Mouse (Mus musculus): ENCODE data around the gene Slamf1. TPM values are rescaled to one million over a fixed set of nuclear protein-coding genes. Genes with fewer than 3 reads are reported as not detected.

Gene Slamf1
- total RNA-seq, 2 experiments from 2014 or later = 0.10 TPM

DNA sequence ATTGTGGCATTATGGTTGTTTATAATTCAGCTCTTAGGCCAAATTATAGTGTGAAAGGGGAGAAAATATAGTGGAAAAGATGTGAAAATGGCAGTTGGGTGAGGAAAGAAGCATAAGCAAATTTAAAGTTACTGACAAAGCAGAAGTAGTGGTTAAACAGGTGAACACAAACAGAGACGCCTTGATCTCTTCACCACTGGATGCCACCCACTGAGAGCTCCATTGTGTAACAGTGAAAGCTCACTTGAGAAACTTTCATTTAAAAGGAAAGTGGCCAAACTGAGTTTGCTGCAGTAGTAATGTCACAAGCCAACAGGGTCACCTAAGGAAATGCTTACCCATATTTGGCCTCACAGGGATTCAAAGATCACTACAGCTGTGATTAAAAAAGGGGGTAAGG lies 54.4 kb downstream of the Slamf1 start:
- no peak for TF ChIP-seq CTCF (conservative IDR thresholded peaks at IDR 0.05)
- no peak overlapping the region for H3K4me3 ChIP-seq
- no peak for DNase-seq (ENCODE audit: low spot score in 2 of 2)
- no peak overlapping the region for H3K27ac ChIP-seq

DNA sequence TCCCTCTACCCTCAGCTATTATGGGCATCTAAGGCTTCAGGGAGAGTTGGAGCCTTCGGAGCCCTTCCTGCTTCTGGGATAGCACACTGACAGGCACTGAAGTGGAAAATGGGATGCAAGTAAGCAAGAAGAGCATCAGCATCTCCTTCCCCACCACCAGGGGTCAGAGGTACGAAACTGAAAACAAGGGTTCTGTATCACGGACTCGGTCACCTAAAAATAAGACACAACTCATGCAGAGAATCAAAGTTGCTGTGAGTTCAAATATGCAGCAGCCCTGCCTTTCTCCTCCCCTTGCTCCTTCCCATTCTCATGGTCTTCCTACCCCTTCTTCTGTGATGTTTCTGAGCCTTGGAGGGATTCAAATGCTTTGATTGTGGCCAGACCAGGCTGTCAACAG lies 58.5 kb downstream of the Slamf1 start:
- no peak for DNase-seq (ENCODE audit: low spot score in 2 of 2)
- H3K27ac ChIP-seq = no peak overlapping the region
- H3K4me3 ChIP-seq = no peak overlapping the region
- peak; percentile 35 for TF ChIP-seq CTCF (conservative IDR thresholded peaks at IDR 0.05)

- DNase-seq (ENCODE audit: low spot score in 2 of 2) = peak in 1 of 2 experiments; percentile 25
- H3K27ac ChIP-seq = no peak overlapping the region
- H3K4me3 ChIP-seq = no peak overlapping the region
- TF ChIP-seq CTCF (conservative IDR thresholded peaks at IDR 0.05) = peak; percentile 84
Observed at GRCm38 (mm10) chr1:171826164-171826563, 59.2 kb downstream of the Slamf1 start.

DNA sequence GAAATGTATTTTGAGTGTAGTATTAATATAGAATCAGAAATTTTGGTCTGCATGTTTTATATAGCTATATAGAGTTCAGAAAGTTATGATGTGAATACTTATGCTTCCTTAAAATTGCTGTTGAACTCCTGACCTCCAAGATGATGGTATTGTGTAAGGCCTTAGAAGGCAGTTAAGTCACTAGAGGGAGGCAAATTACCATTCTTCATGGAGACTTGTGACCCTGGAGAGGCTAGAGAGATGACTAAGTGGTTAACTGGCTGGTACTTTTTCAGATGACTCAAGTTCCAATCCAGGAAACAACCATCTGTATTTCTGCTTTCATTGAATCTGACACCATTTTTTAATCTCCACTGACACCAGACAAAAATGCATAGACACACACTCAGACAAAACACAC lies 60.7 kb downstream of the Slamf1 start:
- Histone ChIP-seq H3K4me3 (no peak overlapping the region), H3K27ac (no peak overlapping the region)
- no peak for TF ChIP-seq CTCF (conservative IDR thresholded peaks at IDR 0.05)
- no peak for DNase-seq (ENCODE audit: low spot score in 2 of 2)

- no peak for DNase-seq (ENCODE audit: low spot score in 2 of 2)
- 0 out of 2 replicates have a peak within 1 kb of the TSS, but pooled peaks have one; percentile 3 for H3K27ac ChIP-seq
- no peak within 1 kb of the TSS for H3K4me3 ChIP-seq
- TF ChIP-seq CTCF (conservative IDR thresholded peaks at IDR 0.05) = no peak
Observed at GRCm38 (mm10) chr1:171839488-171839887, 72.6 kb downstream of the Slamf1 start, which contains the start of gene Cd84. Gene Cd84, plus strand, starts transcription at chr1:171839697.

DNA sequence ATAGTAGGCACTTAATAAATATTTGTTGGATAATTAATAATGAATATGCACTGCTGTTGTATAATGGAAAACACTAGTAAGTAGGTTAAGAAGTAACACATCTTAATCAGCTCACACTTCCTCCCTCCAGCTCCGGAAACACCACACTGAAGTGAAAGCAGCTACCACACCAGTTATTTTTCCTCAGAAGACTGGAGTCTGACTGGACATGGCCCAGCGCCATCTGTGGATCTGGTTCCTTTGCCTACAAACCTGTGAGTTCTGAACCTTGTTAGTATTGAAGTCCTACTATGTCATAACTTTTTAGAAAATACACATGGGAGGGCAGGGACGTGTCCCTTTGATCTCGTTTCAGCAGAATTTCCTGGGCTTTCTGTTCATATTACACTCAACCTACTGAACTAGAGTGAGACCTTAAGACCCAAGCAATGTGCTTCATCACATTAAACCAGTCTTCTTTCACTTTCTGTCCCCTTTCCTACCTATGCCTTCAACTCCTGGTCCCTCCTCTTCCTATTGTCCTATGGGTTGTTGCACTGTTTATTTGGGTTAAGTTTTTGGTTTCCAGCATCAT lies 73.6 kb downstream of the Slamf1 start:
- H3K4me3 ChIP-seq = no peak overlapping the region
- TF ChIP-seq CTCF (conservative IDR thresholded peaks at IDR 0.05) = no peak
- DNase-seq (ENCODE audit: low spot score in 2 of 2) = no peak
- 0 out of 2 replicates have a peak overlapping the region, but pooled peaks have one; percentile 3 for H3K27ac ChIP-seq

- Histone ChIP-seq H3K27ac (no peak overlapping the region), H3K4me3 (no peak overlapping the region)
- no peak for TF ChIP-seq CTCF (conservative IDR thresholded peaks at IDR 0.05)
- DNase-seq (ENCODE audit: low spot score in 2 of 2) = no peak
Observed at GRCm38 (mm10) chr1:171845035-171845754, 78.3 kb downstream of the Slamf1 start.

DNA sequence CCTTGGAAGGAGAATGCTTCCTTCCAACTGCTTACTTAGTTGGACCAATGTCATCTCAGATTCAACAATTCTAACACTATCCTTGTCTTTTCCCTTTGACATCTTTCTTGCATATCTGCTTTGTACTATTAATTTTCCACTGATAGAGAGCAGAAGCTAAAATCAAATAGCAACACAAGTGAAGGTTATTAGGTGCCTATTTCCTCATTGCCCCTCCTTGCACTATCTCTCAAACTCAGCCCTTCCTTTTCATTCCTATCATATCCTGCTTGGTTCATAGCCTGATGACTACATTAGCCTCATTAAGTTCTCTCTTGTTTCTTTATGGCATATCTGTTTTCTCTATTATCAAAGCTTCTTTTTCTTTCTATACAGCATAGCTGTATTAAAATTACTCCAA lies 81.3 kb downstream of the Slamf1 start:
- TF ChIP-seq CTCF (conservative IDR thresholded peaks at IDR 0.05) = no peak
- Histone ChIP-seq H3K27ac (no peak overlapping the region), H3K4me3 (no peak overlapping the region)
- DNase-seq (ENCODE audit: low spot score in 2 of 2) = no peak

DNA sequence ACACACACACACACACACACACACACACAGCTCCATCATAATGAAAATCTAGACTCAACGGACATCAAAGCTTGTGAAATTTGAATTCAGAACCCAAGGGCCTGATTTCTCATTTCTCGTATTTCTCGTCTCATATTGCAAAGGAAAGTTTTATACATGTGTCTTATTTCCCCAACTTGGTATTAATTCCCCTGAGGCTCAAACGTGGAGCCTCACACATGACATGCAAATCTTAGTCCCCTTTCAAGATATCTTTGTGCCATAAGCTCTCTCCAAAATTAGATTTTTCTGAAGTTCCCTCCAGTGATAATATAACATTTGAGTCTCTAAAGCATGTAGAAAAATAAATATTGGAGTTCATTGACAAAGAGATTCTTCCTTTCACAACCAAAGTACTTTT lies 81.8 kb downstream of the Slamf1 start:
- TF ChIP-seq CTCF (conservative IDR thresholded peaks at IDR 0.05) = no peak
- H3K27ac ChIP-seq = no peak overlapping the region
- no peak for DNase-seq (ENCODE audit: low spot score in 2 of 2)
- no peak overlapping the region for H3K4me3 ChIP-seq

DNA sequence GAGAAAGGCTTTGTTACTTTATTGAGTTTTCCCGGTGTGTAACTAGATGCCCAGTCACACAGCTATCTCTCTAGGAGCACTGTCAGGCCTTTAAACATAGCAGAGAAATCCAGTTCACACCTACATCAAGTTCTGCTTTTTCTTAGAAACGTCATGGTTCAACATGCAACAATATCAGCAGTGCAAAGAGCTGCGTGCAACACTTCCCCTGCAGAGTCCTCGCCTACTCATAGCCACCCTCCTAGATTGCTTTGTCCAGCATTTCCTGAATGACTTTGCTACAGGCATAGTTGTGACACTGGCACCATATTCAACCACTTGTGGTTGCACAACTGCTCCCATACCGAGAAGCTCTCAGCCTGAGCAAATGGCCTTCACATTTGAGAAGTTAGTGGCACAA lies 82.5 kb downstream of the Slamf1 start:
- Histone ChIP-seq H3K4me3 (no peak overlapping the region), H3K27ac (no peak overlapping the region)
- no peak for DNase-seq (ENCODE audit: low spot score in 2 of 2)
- no peak for TF ChIP-seq CTCF (conservative IDR thresholded peaks at IDR 0.05)

Other genes starting within 250 kb of the Slamf1 start
- gene Itln1, start 231.8 kb upstream of the Slamf1 start, total RNA-seq (2021) = not detected
- not detected for gene Cd244a, start 207.9 kb upstream of the Slamf1 start, total RNA-seq (2021)
- gene Ly9, start 159.7 kb upstream of the Slamf1 start, total RNA-seq (2021) = not detected
- not detected for gene Slamf7, start 114.1 kb upstream of the Slamf1 start, total RNA-seq (2021)
- not detected for gene Cd48, start 85.1 kb upstream of the Slamf1 start, total RNA-seq (2021)
- 1 to 10 TPM; 1.9 to 2.1 TPM for gene Cd84, start 72.6 kb downstream of the Slamf1 start, total RNA-seq (2021)
- gene Gm10521, start 128.5 kb downstream of the Slamf1 start, total RNA-seq (2021) = under 1 TPM; 0.12 to 0.18 TPM
- not detected for gene Slamf6, start 150.4 kb downstream of the Slamf1 start, total RNA-seq (2021)